Mouse (Mus musculus) macrophage (primary cell): ENCODE data around the gene Rae1. TPM values are rescaled to one million over a fixed set of nuclear protein-coding genes. Genes with fewer than 3 reads are reported as not detected.

ENCODE experiments used
- H3K27ac ChIP-seq: fragments of 350-480 bp; formaldehyde crosslinking; 2 replicates; pipeline ENCODE4 v1.9.0; 2021
- H3K36me3 ChIP-seq: fragments of 350-480 bp; formaldehyde crosslinking; 2 replicates; pipeline ENCODE4 v1.9.0; 2021; ENCODE audit errors: inconsistent target
- H3K4me3 ChIP-seq: fragments of 350-480 bp; formaldehyde crosslinking; 2 replicates; pipeline ENCODE4 v1.9.0; 2021; ENCODE audit errors: inconsistent target
- H3K79me2 ChIP-seq: fragments of 350-480 bp; formaldehyde crosslinking; 2 replicates; pipeline ENCODE4 v1.9.0; 2021; ENCODE audit errors: inconsistent target
- WGBS: methylation state at CpG from one replicate; pipeline ENCODE4 v1.1.7; 2026; ENCODE audit warnings: inconsistent platforms; ENCODE audit not compliant: missing documents; 5-methylcytosine and 5-hydroxymethylcytosine counted together
- polyA plus RNA-seq: library from polyadenylated mRNA; stranded (reverse); fragments of 250-400 nt; gene quantifications from 3 replicates; pipeline ENCODE4 v1.2.4, GENCODE M21; 2018; ENCODE audit warnings: inconsistent platforms

The Rae1 gene
- polyA plus RNA-seq, 1 experiment from 2014 or later, result 35.9 TPM

- Histone ChIP-seq H3K4me3 (no peak overlapping the region), H3K36me3 (no peaks in the 10 kb centered on the region), H3K79me2 (no peaks in the 10 kb centered on the region), H3K27ac (no peak overlapping the region)
- 93% methylated on average over 5 of the region's 5 CpGs for WGBS
Observed at GRCm38 (mm10) chr2:173041242-173041641, 41.3 kb downstream of the Rae1 start.

DNA sequence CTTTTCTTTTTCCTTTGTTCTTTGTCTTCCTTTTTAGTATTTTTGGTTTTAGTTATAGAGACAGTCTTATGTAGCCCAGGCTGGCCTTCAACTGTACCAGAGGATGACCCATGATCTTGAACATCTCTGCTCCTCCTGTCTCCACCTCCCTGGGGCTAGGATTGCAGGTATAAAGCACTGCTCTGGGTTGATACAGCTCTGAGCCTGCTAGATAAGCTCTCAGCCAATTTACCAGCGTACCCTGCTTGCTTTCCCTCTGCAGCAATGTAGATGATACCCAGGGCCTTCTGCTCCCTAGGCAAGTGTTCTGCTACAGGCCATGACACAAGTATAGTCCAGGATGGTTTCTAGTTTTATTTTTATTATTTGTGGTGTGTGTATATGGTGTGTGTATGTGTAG lies 42.0 kb downstream of the Rae1 start:
- no peaks in the 10 kb centered on the region for H3K36me3 ChIP-seq
- H3K4me3 ChIP-seq, result no peak overlapping the region
- WGBS, result 92% methylated on average over 1 of the region's 1 CpGs
- H3K27ac ChIP-seq, result no peak overlapping the region
- no peaks in the 10 kb centered on the region for H3K79me2 ChIP-seq

DNA sequence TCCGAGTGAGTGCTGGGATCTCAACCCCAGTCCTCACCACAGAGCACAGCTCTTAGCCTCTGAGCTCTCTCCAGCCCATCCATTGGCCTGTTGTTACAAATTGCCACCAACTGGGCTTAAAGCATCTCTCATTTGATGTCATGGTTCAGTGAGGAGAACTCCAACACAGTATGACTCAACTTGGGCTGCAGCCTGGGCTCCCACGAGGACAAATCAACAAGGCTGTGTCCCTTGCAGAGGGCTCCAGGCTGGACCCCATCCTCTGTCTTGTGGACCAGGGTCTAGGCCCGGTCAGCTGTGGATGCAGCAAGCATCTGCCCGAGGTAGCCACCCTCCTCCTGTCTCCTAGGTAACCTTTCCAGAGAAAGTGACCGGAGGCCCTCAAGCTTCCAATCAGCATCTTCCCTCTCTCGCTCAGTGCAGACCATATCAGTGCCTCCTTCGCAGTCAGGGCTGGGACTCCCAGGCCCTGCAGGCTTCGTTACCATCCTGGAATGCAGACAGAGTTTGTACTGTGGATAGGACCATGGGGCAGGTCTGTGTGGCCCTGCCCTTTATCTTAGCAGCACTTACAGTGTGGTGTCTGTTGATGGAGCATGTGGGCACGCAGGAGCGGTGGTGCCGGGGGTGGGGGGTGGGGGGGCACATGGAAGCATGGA lies 42.7 kb downstream of the Rae1 start:
- WGBS, result 93% methylated on average over 11 of the region's 11 CpGs
- H3K27ac ChIP-seq, result no peak overlapping the region
- no peak overlapping the region for H3K4me3 ChIP-seq
- no peaks in the 10 kb centered on the region for H3K79me2 ChIP-seq
- no peaks in the 10 kb centered on the region for H3K36me3 ChIP-seq

GRCm38 (mm10) chr2:173044198-173044970 lies 44.5 kb downstream of the Rae1 start:
- H3K27ac ChIP-seq, result no peak overlapping the region

GRCm38 (mm10) chr2:173046582-173047297 lies 46.8 kb downstream of the Rae1 start:
- WGBS, result 4% methylated on average over 15 of the region's 15 CpGs
- Histone ChIP-seq H3K27ac (peak overlapping the region; percentile 48), H3K79me2 (no peaks in the 10 kb centered on the region), H3K4me3 (no peak overlapping the region), H3K36me3 (no peaks in the 10 kb centered on the region)

More at GRCm38 (mm10) chr2:173044198-173044970, 44.5 kb downstream of the Rae1 start:
- H3K4me3 ChIP-seq, result no peak overlapping the region
- no peaks in the 10 kb centered on the region for H3K79me2 ChIP-seq
- H3K36me3 ChIP-seq, result no peaks in the 10 kb centered on the region
- 83% methylated on average over 18 of the region's 18 CpGs for WGBS

- Histone ChIP-seq H3K36me3 (no peaks in the 10 kb centered on the region), H3K27ac (no peak overlapping the region), H3K4me3 (no peak overlapping the region), H3K79me2 (no peaks in the 10 kb centered on the region)
- 95% methylated on average over 5 of the region's 5 CpGs for WGBS
Observed at GRCm38 (mm10) chr2:173047471-173047870, 47.6 kb downstream of the Rae1 start.

DNA sequence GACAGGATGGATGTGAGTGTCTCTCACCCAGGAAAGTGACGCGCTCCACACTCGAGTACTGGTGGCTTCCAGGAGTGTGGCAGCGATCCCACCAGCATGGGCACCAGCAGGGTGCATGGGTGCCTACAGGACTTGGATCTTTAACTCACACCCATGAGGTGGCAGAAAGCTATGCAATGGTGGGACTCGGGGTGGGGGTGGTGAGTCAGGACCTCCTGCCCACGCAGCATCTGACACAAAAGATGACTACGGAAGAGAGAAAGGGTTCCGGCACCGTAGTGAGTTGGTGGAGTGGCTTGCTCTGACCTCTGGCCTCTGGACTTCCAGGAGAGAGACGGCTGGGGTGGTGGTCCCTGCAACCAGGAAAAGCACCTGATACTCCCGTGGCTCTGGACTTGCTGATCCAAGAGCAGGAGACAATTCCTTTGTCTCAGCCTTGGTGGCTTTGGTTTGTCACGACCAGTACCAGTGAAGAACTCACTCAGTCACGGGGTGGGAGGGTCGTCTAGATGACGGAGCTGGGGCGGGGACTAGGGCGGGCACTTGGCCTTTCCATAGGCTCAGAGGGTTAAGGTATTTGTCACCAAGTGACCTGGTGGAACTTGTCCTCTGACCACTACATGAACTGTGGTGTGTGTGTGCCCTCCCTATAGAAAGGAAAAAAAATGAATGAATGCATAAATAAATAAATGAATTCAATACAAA lies 48.3 kb downstream of the Rae1 start:
- 81% methylated on average over 17 of the region's 17 CpGs for WGBS
- Histone ChIP-seq H3K27ac (no peak overlapping the region), H3K4me3 (no peak overlapping the region), H3K79me2 (no peaks in the 10 kb centered on the region), H3K36me3 (no peaks in the 10 kb centered on the region)

GRCm38 (mm10) chr2:173049231-173049630 lies 49.3 kb downstream of the Rae1 start:
- H3K27ac ChIP-seq, result no peak overlapping the region
- 89% methylated on average over 3 of the region's 3 CpGs for WGBS
- no peaks in the 10 kb centered on the region for H3K36me3 ChIP-seq
- H3K79me2 ChIP-seq, result no peaks in the 10 kb centered on the region
- H3K4me3 ChIP-seq, result no peak overlapping the region

GRCm38 (mm10) chr2:173049817-173050216 lies 49.9 kb downstream of the Rae1 start:
- Histone ChIP-seq H3K4me3 (no peak overlapping the region), H3K27ac (no peak overlapping the region), H3K79me2 (no peaks in the 10 kb centered on the region), H3K36me3 (no peaks in the 10 kb centered on the region)
- WGBS, result 84% methylated on average over 6 of the region's 6 CpGs

DNA sequence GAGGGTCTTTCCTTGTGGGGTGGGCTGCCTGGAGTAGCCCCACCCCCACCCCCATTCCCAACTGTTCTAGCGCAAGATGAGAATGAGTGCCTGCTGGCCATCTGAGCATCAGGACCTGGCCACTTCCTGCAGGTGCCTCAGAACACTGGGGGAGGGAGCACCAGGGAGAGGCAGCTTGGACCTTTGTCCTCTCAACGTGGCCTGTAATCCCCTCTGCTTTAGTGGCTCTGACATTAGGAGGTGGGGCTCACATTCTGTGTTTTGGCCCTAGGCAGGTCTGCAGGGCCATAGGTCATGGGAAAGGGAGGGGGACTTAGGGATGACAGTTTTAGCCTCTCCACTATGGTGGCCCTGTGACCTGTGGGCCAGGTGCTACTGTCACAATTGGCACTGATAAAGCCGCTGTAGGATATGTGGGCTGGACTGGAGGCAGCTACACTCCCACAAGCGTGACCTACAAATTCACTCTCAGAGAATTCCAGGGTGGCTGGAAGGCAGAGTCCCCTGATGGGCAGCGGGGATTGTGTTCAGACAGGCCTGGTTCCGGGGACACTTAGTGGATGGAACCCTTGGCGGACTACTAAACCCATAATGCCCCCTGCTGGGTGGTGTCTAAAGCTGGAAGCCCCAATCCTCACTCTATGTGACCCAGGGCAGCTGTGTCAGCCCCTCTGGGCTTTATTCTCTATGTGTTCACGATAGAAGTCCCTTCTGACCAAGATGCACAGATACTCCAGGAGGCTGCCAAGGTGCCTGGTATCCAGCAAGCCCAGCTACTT lies 50.9 kb downstream of the Rae1 start:
- whole genome bisulfite sequencing, result 81% methylated on average over 7 of the region's 8 CpGs

GRCm38 (mm10) chr2:173052881-173053280 lies 53.0 kb downstream of the Rae1 start:
- Histone ChIP-seq H3K79me2 (no peaks in the 10 kb centered on the region), H3K4me3 (no peak overlapping the region), H3K36me3 (no peaks in the 10 kb centered on the region), H3K27ac (no peak overlapping the region)
- WGBS, result 85% methylated on average over 8 of the region's 8 CpGs

More for the DNA sequence above, 50.9 kb downstream of the Rae1 start:
- no peaks in the 10 kb centered on the region for H3K79me2 ChIP-seq
- H3K4me3 ChIP-seq, result no peak overlapping the region
- H3K36me3 ChIP-seq, result no peaks in the 10 kb centered on the region
- no peak overlapping the region for H3K27ac ChIP-seq

GRCm38 (mm10) chr2:173053846-173054245 lies 53.9 kb downstream of the Rae1 start:
- no peak overlapping the region for H3K4me3 ChIP-seq
- 62% methylated on average over 6 of the region's 6 CpGs for WGBS
- H3K27ac ChIP-seq, result no peak overlapping the region
- H3K79me2 ChIP-seq, result no peaks in the 10 kb centered on the region
- H3K36me3 ChIP-seq, result no peaks in the 10 kb centered on the region

DNA sequence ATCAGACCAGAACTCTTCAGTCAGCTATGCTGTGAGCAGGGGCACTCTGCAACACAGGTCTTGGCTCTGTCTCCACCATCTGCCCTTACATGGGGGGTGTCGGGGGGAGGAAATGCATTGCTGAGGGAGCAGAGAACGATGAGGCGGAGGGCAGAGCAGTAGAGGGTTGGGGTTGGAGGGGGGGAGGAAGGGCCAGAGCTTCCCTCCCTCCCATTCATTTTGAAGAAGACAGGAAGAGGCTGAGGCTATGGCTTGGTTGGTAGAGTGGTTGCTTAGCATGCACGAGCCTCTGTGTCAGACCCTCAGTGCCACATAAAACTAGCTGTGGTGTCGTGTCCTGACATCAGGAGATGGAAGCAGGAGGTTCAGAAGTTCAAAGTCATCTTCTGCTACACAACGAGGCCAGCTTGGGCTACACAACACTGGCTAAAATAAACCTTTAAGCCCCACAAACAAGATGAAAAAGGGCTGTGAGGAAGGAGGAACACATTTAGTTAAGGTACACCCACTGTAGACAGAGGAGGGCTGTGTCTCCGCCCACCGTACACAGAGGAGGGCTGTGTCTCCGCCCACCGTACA lies 56.5 kb downstream of the Rae1 start:
- WGBS, result 61% methylated on average over 7 of the region's 10 CpGs
- Histone ChIP-seq H3K36me3 (no peaks in the 10 kb centered on the region), H3K79me2 (no peaks in the 10 kb centered on the region), H3K4me3 (no peak overlapping the region), H3K27ac (no peak overlapping the region)
